Mouse (Mus musculus) heart, adult 10 weeks (tissue): ENCODE measurements around the gene Pcgf5. TPM values are rescaled to one million over a fixed set of nuclear protein-coding genes. Genes with fewer than 3 reads are reported as not detected.

Source experiments
- polyA plus RNA-seq: library from polyadenylated mRNA; stranded (reverse); fragments of 350-450 nt; fragmentation: Illumina TruSeq; extraction: RNeasy Lipid Tissue Mini Kit (QIAGEN cat#74804); gene quantifications from one replicate; pipeline ENCODE4 v1.2.3, GENCODE M21; 2014; ENCODE audit warnings: low read depth, low replicate concordance

Gene Pcgf5
- polyA plus RNA-seq: 53.2 TPM

GRCm38 (mm10) chr19:36348161-36348800, at the start of gene Pcgf5:
Gene Pcgf5 (plus strand): TSS chr19:36348309.

Other genes with a start within 250 kb of the Pcgf5 start
- 1,040 TPM for gene Ankrd1, start 228.2 kb upstream of the Pcgf5 start, polyA plus RNA-seq
- gene Hectd2, start 206.3 kb downstream of the Pcgf5 start, polyA plus RNA-seq: 1.7 TPM